Mouse (Mus musculus) olfactory bulb, adult 2 months (tissue): ENCODE data around the gene Gabbr2.

ENCODE experiments used
- CTCF ChIP-seq: fragments of 200-500 bp; IDR thresholded peaks from 2 replicates; pipeline ENCODE4 v1.5.1; 2012; ENCODE audit warnings: low read depth, mild to moderate bottlenecking, low read length, moderate library complexity; ENCODE audit not compliant: insufficient read depth
- POLR2A ChIP-seq: fragments of 200-500 bp; IDR thresholded peaks from 2 replicates; pipeline ENCODE4 v1.6.1; 2012; ENCODE audit warnings: mild to moderate bottlenecking, low read depth, low read length, moderate library complexity; ENCODE audit not compliant: insufficient read depth

DNA sequence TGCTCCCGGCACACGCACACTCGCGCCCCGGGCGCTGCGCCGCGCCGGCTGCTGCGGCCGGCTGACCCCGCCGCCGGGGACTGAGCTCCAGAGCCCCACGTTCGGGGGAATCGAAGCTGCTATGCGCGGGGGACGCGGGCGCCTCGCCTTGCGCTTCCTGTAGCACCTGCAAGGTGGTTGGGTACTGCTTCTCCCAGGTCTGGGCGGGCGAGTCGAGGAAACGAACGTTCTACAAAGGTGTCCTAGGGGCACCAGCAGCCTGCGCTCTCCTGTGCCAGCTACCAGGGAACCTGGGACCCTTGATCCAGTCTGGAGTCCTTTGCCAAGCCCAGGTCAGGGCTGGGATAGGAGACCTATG is 265 bp upstream of the Gabbr2 start:
- 0 out of 2 replicates have a peak, but pooled peaks have one; percentile 2 for TF ChIP-seq POLR2A
- TF ChIP-seq CTCF, result no peak
